Mouse (Mus musculus) cerebellum, adult 11-12 months (tissue): Measurements from ENCODE around the gene Hrct1.
A peak's percentile ranks its signal among the peaks of the same experiment; 100 is the strongest.

ENCODE experiments used
- DNase-seq: peaks from one replicate; pipeline ENCODE4 v3.0.0; 2022

The Hrct1 gene

GRCm38 (mm10) chr4:43726995-43727394 lies at the start of gene Hrct1:
Gene Hrct1 (plus strand): TSS chr4:43727188.
- no peak for DNase-seq

- no peak for DNase-seq
These were observed 48.4 kb upstream of the Hrct1 start for GRCm38 (mm10) chr4:43678541-43678940.

GRCm38 (mm10) chr4:43679416-43680043 lies 47.5 kb upstream of the Hrct1 start:
- no peak for DNase-seq

- DNase-seq = no peak
These were observed 37.0 kb upstream of the Hrct1 start for GRCm38 (mm10) chr4:43690021-43690420.

- DNase-seq = no peak
These were observed 36.0 kb upstream of the Hrct1 start for GRCm38 (mm10) chr4:43691026-43691425.

- no peak for DNase-seq
These were observed 33.2 kb upstream of the Hrct1 start for GRCm38 (mm10) chr4:43693806-43694241.

GRCm38 (mm10) chr4:43694439-43695248 lies 32.3 kb upstream of the Hrct1 start:
- DNase-seq = no peak

- DNase-seq = no peak
These were observed 31.7 kb upstream of the Hrct1 start for GRCm38 (mm10) chr4:43695249-43695671.

- DNase-seq = peak; percentile 63
These were observed 30.4 kb upstream of the Hrct1 start for GRCm38 (mm10) chr4:43696561-43696960.

GRCm38 (mm10) chr4:43700707-43701106 lies 26.3 kb upstream of the Hrct1 start, which contains the start of gene Olfr70:
Gene Olfr70 (minus strand): TSS chr4:43700807.
- DNase-seq = no peak

- DNase-seq = no peak
These were observed 23.5 kb upstream of the Hrct1 start for GRCm38 (mm10) chr4:43703439-43703838.

GRCm38 (mm10) chr4:43703851-43704250 lies 23.1 kb upstream of the Hrct1 start:
- no peak for DNase-seq

- DNase-seq = no peak
These were observed 21.0 kb upstream of the Hrct1 start for GRCm38 (mm10) chr4:43705991-43706390.

GRCm38 (mm10) chr4:43709869-43710268 lies 17.1 kb upstream of the Hrct1 start, which contains the start of gene Olfr71:
Gene Olfr71 (minus strand): TSS chr4:43710255.
- no peak for DNase-seq

GRCm38 (mm10) chr4:43711821-43712220 lies 15.2 kb upstream of the Hrct1 start:
- DNase-seq = peak; percentile 63

GRCm38 (mm10) chr4:43713652-43714219 lies 13.3 kb upstream of the Hrct1 start:
- no peak for DNase-seq

- DNase-seq = no peak
These were observed 6.3 kb upstream of the Hrct1 start for GRCm38 (mm10) chr4:43720491-43721228.

- no peak for DNase-seq
These were observed 4.8 kb upstream of the Hrct1 start for GRCm38 (mm10) chr4:43722191-43722590.

GRCm38 (mm10) chr4:43724764-43725163 lies 2.2 kb upstream of the Hrct1 start:
- DNase-seq = no peak

- DNase-seq = no peak
These were observed 577 bp upstream of the Hrct1 start for GRCm38 (mm10) chr4:43726228-43726993.

GRCm38 (mm10) chr4:43727718-43728575 lies 959 bp downstream of the Hrct1 start:
- no peak for DNase-seq
